Mouse (Mus musculus): ENCODE data around the gene BC049352.

The BC049352 gene

GRCm38 (mm10) chr9:45247536-45247935 is 65.7 kb downstream of the BC049352 start:
- no peak for DNase-seq (ENCODE audit: low read depth, low spot score)

GRCm38 (mm10) chr9:45250306-45250705 is 68.5 kb downstream of the BC049352 start:
- no peak for DNase-seq (ENCODE audit: low read depth, low spot score)

- no peak for DNase-seq (ENCODE audit: low read depth, low spot score)
Observed at GRCm38 (mm10) chr9:45251281-45251680, 69.5 kb downstream of the BC049352 start.

- no peak for DNase-seq (ENCODE audit: low read depth, low spot score)
Observed at GRCm38 (mm10) chr9:45251990-45252389, 70.2 kb downstream of the BC049352 start.

- no peak for DNase-seq (ENCODE audit: low read depth, low spot score)
Observed at GRCm38 (mm10) chr9:45252395-45252794, 70.6 kb downstream of the BC049352 start.

DNA sequence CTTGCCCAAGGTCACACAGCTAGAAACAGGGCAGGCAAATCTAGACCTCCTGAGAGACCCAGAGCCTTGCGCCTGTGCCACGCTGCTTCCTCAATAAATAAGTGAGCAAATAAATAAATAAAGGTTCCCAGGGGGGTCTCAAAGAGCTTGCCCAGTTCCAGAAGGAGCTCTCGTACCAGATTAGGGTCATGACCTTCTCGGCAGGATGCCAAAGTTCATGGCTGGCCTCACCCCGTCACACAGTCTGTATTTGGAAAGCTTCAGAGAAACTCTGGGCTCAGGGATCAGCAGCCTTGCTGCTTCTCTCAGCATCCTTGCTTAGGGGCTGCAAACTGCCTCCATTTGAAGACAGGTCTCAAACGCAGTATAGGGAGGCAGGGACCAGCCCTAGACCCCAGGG is 72.2 kb downstream of the BC049352 start:
- DNase-seq (ENCODE audit: low read depth, low spot score), result no peak

DNA sequence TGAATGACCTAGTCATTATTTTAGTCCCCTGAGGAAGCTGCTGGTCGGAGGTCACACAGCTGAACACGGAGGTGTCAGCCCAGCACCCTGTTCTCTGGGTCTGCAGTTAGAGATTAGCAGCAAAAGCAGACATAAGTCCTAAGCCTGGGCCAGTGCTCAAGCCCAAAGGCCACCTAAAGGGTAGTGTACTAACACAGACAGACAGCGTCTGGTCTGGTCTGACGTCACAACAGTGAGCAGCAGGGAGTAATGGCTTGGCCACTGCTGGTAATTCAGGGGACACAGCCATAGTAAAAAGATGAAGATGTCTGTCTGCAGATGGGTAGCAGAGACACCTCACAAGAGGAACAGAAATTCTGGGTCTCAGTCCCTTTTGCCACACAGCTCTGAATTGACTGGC is 72.8 kb downstream of the BC049352 start:
- no peak for DNase-seq (ENCODE audit: low read depth, low spot score)

GRCm38 (mm10) chr9:45255431-45255830 is 73.6 kb downstream of the BC049352 start:
- no peak for DNase-seq (ENCODE audit: low read depth, low spot score)

- DNase-seq (ENCODE audit: low read depth, low spot score), result no peak
Observed at GRCm38 (mm10) chr9:45255967-45256366, 74.2 kb downstream of the BC049352 start.

GRCm38 (mm10) chr9:45259065-45259464 is 77.3 kb downstream of the BC049352 start:
- no peak for DNase-seq (ENCODE audit: low read depth, low spot score)

DNA sequence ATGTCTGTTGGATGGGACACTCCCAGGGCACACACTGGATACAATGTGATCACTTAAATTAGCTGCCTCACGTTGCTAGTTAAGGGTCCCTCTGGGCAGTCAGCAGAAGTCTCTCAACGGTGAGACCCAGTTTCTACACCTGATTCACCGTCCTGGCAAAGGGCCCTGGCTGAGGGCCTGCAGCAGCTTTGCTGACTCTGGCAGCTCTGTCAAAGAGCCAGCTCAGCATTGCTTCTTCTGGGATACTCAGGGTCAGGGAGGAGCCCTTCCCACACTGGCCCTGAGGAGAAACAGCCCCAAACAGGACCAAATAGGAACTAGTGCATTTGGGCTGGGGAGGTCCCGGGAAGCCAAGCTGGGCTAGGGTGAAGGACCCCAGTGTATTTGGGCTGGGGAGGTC is 79.7 kb downstream of the BC049352 start:
- no peak for DNase-seq (ENCODE audit: low read depth, low spot score)

- DNase-seq (ENCODE audit: low read depth, low spot score), result no peak
Observed at GRCm38 (mm10) chr9:45261872-45262271, 80.1 kb downstream of the BC049352 start.

GRCm38 (mm10) chr9:45267099-45267498 is 85.3 kb downstream of the BC049352 start:
- no peak for DNase-seq (ENCODE audit: low read depth, low spot score)

DNA sequence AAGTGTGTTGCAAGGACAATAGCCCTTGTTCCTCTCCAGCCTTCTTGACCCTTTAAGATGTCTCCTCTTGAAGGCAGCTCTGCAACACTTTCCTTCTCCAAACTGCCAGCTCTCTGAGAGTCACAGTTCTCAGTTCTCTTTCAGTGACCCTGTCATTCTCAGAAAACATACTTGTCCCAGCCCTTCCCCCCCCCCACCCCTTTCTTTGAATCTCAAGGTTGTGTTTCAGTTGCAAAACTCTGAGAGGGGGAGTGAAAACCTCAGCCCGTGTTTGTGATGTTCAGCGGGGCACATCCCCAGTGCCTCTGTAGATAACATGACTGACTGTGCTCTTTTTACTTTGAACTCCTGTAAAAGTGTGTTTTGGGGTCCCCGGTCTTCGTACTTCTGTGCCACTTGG is 86.3 kb downstream of the BC049352 start:
- no peak for DNase-seq (ENCODE audit: low read depth, low spot score)

DNA sequence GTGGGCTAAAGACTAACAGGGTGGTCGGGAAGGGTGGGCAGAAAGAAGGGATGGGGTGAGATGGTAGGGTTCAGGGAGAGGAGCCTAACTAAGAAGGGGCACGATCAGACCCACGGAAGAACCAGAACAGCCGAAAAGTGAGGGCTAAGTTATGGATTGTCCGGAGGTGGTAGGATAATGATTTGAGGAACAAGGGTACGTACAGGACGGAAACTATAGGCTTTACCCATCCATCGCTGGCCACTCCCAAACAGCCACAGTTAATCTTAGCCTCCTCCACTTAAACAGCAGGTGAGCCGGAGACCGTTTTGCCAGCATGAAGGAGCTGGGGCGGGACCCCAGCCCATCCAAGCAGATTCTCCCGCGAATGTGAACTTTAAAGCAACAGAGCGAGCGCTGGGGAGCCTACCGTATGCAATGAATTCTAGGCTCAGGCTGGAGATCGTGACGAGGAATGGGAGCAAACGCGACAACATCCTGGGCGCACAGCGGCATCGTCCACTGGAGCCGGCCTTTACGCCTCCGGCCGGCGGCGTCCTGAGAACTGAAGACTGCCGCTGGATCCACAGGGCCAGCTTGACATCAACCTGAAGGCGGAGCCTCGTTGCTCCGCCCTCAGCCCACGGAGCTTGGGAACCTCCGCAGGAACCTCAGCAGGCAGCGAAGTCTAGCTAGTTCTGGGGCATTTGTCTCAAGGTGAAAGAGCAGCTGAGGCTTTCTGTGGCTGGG is 87.0 kb downstream of the BC049352 start, which contains the start of gene Il10ra:
Il10ra (minus strand) TSS at position 553 of the 729 bp plus-strand sequence.
- peak; percentile 34 for DNase-seq (ENCODE audit: low read depth, low spot score)

DNA sequence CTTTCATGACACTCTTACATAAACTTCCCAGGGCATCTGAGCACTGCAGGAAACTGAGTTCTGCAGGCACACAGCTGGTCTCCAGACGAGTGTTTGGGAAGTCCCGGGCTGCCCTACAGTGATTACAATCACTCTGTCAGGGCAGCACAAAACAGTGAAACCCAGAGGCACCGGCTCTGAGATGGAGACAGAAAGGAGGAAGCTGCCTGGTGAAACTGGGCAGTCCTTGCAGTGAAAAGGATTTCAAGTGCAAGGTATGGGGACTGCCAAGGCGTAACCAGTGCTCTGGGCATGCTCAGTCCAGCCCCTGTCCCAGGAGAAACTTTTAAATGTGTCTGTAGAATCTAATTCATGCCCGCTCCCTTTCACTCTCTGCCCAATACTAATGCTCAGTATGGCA is 90.4 kb downstream of the BC049352 start:
- no peak for DNase-seq (ENCODE audit: low read depth, low spot score)

DNA sequence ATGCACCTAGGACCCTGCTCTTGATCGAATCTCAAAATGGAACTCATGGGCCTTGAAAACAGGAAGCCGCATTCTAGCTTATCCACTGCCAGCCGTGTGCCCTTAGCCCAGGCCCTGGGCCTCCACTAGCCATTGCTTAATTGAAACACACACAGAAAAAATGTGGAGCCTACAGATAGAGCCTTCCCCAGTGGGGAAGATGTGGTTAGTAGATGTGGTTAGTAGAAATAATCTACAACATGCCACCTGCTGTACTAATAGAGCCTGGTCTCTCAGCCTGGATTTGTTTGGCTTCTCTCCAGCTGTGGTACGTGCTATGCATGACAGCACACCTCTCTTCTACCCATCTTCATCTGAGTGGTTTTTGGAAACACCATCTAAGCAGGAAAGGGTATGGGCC is 92.4 kb downstream of the BC049352 start:
- no peak for DNase-seq (ENCODE audit: low read depth, low spot score)

DNA sequence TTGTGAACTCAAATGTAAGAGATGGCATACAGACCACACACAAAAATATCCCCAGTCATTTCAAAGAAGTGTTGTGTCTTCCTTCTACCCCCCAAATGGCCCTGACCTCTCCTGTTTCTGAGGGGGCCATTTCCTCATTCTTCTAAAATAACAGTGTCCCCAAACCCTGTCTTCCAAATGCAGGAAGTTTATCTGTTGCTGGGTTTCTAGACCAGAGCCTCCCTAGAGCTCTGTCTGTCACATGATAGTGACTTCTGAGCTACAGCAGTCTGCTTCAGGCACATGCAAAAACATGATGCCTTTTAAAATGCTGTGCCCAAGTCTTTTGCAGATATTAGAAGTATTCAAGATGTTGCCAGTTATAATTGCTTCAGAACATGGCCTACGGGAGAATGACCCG is 92.8 kb downstream of the BC049352 start:
- DNase-seq (ENCODE audit: low read depth, low spot score), result no peak

- DNase-seq (ENCODE audit: low read depth, low spot score), result no peak
Observed at GRCm38 (mm10) chr9:45280059-45280458, 98.3 kb downstream of the BC049352 start.

DNA sequence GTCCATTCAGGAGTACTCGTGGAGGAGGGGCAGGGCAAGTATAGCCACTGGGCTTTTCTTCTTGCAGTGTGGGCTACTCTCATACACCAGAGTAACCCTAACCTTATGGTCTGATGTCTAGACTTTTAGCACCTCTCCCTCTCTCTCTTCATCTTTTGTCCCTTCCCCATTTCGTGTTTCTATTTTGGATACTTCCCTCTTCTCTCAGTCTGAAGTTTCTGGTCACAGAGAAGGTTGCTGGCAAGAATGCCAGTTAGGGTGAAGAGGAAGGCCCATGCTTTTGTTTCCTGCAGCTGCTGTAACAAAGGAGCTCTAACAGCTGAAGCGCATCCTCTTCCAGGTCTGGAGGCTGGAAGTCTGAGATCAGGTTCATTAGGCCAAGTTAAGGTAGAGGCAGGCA is 99.1 kb downstream of the BC049352 start:
- no peak for DNase-seq (ENCODE audit: low read depth, low spot score)

GRCm38 (mm10) chr9:45282466-45282865 is 100.7 kb downstream of the BC049352 start:
- no peak for DNase-seq (ENCODE audit: low read depth, low spot score)

DNA sequence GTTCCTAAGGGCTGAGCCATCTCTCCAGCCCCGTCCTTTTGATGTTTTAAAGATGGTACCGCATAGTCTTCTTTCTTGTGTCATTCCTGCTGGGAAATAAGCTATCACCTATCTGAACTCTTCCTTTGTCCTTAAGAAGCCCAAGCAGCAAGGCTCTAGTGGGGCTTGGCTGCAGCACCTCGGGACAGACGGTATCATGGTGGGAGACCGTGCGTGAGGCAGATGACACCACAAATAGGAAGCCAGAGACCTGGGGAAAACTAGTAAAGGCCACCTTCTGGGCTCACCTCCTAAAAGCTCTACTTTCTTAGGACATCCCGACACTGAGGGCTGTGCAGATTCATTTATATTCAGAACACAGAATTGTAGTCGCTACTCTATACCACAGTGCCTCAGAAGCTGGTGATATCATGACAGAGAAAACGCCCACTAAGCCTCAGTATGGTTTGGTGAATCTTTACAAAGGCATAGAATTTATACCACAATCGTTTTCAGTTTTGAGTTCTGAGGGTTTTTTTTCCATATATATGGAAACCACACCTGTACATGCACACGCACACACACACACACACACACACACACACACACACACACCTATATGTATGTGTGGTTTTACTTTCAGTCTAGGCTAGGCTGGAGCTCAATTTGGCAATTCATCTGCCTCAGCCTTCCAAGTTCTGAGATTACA is 109.8 kb downstream of the BC049352 start:
- no peak for DNase-seq (ENCODE audit: low read depth, low spot score)
